Mouse (Mus musculus): ENCODE measurements around the gene Lcn9.

GRCm38 (mm10) chr2:25866656-25867055 is 43.7 kb downstream of the Lcn9 start:
- TF ChIP-seq FLI1 (IDR thresholded peaks at IDR 0.05; ENCODE audit: low read length) = no peak
- TF ChIP-seq GATA1 (IDR thresholded peaks at IDR 0.05; ENCODE audit: borderline replicate concordance, low read length) = no peak
